Mouse (Mus musculus) heart, postnatal 10 days (tissue): ENCODE results near the gene Mast4. TPM values are rescaled to one million over a fixed set of nuclear protein-coding genes. Genes with fewer than 3 reads are reported as not detected.

Experiments
- DNase-seq, 2 experiments: peaks; one replicate each; pipeline ENCODE4 v3.0.0; 2021
- intact Hi-C: fragments of 180-260 bp; cut with DNase I; formaldehyde crosslinking; loops from one replicate; pipeline ENCODE4 v1.15.1; 2025
- total RNA-seq, 2 experiments: library from RNA; stranded (reverse); gene quantifications; 2 replicates each; pipeline ENCODE4 v1.2.3; 2021

Gene Mast4
- total RNA-seq, 2 experiments from 2014 or later: 62.8 to 65.1 TPM

DNA sequence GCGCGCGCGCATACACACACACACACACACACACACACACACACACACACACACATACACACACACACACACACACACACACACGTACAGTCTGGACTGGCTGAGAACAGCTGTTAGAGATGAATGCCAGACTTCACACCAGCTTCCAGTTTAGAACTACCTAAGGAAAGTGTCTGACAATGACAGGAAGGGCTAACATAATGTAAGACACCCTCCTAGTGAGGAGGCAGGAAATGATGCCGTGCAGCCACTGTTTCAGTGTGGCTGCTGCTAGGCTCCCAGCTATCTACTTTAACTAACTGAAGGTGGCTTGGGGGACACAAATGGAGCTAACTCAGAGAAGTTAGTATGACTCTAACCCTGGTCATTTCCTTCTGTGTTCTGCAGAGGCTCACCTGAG, 251.4 kb downstream of the Mast4 start:
- peak in 1 of 2 experiments; percentile 54 for DNase-seq
- intact Hi-C loops: no loop called here

DNA sequence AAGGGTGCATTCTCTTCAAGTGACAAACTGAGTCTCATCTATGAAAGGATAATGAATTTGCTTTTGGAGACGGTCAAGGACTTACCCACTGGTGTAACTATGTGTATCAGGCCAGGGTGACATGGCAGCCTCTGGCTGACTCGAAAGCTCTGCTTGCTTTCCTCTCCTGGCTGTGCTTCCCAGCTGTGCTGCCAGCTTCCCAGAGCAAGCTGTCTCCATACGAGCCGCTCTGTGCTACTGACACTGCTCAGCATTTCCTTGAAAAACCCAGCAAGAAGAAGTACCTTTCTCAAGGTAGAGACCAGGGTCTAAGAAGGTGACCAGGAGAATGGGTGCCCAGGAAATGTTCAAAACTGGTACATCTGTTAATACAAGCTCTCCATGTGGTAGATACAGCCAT, 254.5 kb downstream of the Mast4 start:
- intact Hi-C loops: no loop called here
- DNase-seq: no peak

GRCm38 (mm10) chr13:103078815-103079214, 255.5 kb downstream of the Mast4 start:
- DNase-seq: no peak
- intact Hi-C loops: no loop called here

- DNase-seq: no peak
- intact Hi-C loops: no loop called here
These were observed 260.8 kb downstream of the Mast4 start for GRCm38 (mm10) chr13:103073461-103073860.

DNA sequence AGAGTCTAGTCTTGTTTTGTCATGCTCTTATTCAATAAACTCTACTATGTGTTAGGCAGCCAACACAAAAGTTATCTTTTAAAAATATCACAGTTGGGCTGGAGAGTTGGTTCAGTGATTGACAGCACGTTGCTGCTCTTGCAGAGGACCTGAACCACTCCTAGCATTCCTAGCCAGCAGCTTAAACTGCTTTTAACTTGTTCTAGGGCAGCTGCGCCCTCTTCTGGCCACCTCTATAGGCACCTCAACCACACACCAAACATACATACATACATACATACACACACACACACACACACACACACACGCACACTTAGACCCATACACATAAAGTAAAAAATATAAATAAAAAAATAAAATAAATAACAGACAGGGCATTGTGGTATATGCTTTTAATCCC, 262.5 kb downstream of the Mast4 start:
- DNase-seq: no peak
- intact Hi-C loops: no loop called here

DNA sequence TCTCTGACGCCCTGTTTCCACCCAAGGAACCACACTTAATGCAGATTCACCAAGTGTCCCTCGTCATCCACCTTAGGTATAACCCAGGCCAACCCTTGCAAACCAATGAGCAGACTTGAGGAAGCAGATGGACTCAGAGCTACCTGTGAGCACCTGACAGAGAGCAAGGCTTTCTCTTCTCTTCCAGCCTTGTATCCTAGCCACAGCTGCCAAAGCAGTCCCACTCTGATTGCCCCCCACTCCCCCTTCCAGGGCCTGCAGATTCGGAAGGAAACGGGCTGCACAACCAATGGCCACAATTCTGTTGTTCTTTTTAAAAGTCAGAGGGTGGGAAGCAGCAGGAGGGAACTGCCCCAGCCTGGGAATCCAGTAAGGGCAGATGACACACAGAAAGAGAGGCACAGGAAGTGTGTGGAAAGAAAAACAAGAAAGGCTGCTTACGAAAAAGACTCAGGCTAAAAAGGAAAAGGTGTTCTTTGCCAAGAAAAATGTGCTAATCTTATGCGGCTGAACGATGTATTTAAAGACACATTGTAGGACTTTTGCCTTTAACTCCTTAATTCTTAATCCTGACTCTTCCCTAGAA, 266.6 kb downstream of the Mast4 start:
- intact Hi-C loops: no loop called here
- DNase-seq: peak in 1 of 2 experiments; percentile 30

GRCm38 (mm10) chr13:103065437-103065836, 268.9 kb downstream of the Mast4 start:
- DNase-seq: no peak
- intact Hi-C loops: no loop called here

GRCm38 (mm10) chr13:103061680-103062079, 272.6 kb downstream of the Mast4 start:
- intact Hi-C loops: no loop called here
- DNase-seq: no peak

GRCm38 (mm10) chr13:103059995-103060652, 274.2 kb downstream of the Mast4 start:
- intact Hi-C loops: no loop called here

GRCm38 (mm10) chr13:103056451-103056850, 277.8 kb downstream of the Mast4 start:
- intact Hi-C loops: no loop called here
- DNase-seq: no peak

More at GRCm38 (mm10) chr13:103059995-103060652, 274.2 kb downstream of the Mast4 start:
- DNase-seq: no peak

GRCm38 (mm10) chr13:103052661-103053060, 281.6 kb downstream of the Mast4 start:
- no peak for DNase-seq
- intact Hi-C loops: no loop called here

DNA sequence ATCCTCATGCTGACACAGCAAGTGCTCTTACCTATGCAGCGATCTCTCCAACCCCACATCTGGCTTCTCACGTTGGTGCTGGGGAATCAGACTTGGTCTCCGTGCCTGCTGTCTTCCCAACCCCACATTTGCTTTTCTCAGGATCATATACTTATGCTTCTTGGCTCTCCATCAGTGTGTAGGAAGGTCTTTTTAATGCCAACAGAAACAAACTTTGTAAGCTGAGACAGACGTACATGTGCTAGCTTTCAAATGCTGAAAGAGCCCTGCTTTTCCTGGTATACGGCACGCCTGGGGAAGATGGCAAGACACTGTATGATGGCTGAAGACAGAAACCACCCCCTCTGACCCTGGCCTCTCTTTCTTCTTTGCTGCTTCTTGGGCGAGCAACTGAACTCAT, 285.3 kb downstream of the Mast4 start:
- DNase-seq: no peak
- intact Hi-C loops: no loop called here

DNA sequence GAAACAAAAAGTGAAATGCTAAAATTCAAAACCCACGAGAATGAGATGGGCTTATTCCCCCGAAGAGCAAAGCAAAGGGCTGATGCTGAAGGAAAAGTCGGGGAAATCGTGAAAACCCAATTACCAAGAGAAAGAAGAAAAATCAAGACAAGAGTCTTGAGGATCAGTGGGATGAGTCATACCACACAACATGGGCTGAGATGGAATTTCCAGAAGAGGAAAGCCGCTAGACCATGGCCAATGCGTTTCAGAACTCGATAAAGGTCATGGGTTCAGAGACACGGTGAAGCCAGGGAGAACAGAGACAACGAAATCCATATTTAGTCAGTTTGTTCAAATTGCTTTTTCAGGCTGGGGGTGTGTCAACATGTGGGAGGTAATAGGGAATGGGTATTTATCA, 290.6 kb downstream of the Mast4 start:
- no peak for DNase-seq
- intact Hi-C loops: no loop called here

- intact Hi-C loops: no loop called here
- no peak for DNase-seq
These were observed 291.3 kb downstream of the Mast4 start for GRCm38 (mm10) chr13:103043011-103043410.

GRCm38 (mm10) chr13:103037466-103037865, 296.8 kb downstream of the Mast4 start:
- DNase-seq: no peak
- intact Hi-C loops: no loop called here

GRCm38 (mm10) chr13:103029377-103029776, 304.9 kb downstream of the Mast4 start:
- DNase-seq: no peak
- intact Hi-C loops: no loop called here

DNA sequence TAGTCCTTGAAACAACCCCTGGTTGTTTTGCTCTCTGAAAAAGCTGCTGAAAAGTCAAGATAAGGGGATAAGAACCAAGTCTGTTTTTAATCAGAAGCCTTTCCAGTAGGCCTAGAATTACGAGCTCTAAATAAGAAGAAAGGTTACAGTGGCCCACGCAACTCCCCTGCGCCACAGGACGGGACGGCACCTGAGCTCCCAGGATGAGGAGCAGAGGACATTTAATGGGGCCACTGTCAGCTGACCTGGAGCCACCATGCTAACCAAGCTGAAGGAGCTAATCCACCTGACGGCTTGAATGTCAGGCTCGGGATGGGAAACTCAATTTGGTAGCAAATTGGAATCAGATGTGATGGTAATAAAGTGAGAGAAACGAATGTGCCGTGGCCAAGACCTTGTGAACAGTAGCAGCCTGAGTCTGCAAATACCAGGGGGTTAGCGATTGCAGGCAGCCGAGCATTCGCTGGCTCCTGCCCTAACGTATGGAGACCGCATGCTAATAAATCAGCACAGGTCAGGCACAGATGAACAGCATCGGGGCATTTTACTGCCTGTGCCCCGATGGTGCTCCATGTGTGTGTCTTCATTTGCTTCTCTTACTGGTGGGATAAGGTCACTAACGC, 306.7 kb downstream of the Mast4 start:
- intact Hi-C loops: no loop called here
- no peak for DNase-seq

GRCm38 (mm10) chr13:103025461-103025860, 308.8 kb downstream of the Mast4 start:
- intact Hi-C loops: no loop called here
- DNase-seq: peak in 1 of 2 experiments; percentile 16

GRCm38 (mm10) chr13:103018481-103018880, 315.8 kb downstream of the Mast4 start:
- intact Hi-C loops: no loop called here
- no peak for DNase-seq

DNA sequence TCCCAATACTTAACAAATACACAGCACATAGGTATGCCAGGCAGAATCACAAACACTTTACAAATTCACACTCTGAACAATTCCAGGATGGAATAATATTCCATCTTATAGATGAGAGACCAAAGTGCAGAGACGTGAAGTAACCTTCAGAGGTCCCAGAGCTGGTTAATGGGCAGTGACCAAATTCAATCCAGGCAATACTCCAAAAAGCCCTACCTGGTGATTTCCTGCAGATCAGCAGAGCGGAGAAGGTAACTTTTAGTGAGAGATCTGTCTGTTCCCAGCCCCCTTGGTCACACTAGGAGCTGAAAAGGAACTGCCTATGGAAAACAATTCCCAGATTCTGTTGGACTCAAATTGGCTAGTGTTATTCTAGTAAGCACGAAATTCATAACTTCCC, 316.6 kb downstream of the Mast4 start:
- no peak for DNase-seq
- intact Hi-C loops: no loop called here

- no peak for DNase-seq
- intact Hi-C loops: no loop called here
These were observed 319.1 kb downstream of the Mast4 start for GRCm38 (mm10) chr13:103015131-103015750.

DNA sequence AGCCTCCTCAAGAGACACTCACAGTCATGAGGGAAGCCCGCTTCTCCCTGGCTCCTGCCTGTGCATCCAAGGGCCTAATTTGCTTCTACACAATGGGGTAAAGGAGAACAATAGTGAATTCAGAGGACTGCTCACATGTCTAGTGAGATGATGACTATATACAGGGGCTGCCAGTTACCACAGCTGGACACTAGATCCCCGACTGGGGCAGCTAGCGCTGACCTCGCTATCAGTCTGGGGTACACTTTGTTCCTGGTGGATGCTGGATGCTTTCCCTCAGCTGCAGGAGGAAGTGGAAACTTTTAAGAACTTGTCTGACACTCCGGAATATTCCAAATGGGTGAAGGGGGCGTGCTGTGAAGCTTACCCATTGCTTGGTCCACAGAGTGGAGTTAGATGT, 319.7 kb downstream of the Mast4 start:
- DNase-seq: peak in 1 of 2 experiments; percentile 26
- intact Hi-C loops: no loop called here
